Mouse (Mus musculus): Measurements from ENCODE around the gene Nfx1. TPM values are rescaled to one million over a fixed set of nuclear protein-coding genes. Genes with fewer than 3 reads are reported as not detected.

The Nfx1 gene
- polyA plus RNA-seq, 1 experiment from 2014 or later: 45.7 TPM

DNA sequence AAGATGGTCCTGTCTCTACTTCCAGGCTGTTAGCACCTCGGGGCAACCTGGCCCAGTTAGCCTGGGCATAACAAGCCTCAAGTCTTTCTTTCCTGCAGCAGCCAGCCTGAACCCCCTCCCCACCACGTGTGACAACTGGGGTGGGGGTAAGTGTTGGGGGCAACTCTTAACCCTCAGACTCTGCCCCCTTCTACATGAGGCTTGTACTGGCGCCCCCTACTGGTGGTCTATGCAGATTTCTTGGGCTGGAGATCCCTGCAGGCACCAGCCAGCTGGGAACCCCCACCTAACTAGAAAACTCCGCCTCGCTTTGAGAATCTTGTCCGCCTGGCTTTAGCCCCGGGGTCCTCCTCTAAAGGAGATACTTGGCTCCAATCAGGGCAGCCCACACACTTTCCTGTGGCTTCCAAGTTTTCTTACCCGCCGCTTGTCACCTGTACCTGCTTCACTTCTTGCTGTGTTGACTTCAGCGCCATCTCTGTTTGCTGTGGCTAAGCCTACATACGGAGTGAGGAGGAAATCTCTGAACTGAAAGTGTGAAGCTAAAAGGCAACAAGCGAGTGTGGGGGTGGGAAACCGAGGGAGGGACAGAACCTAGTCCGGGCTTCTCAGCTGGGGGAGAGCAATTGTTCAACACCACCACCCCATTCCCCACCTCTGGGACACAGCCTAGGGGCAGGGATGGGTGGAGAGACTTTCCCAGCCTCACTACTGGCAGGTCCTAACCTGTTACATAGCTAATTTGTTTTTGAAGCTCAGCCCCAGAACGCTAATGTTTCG is 93.4 kb downstream of the Nfx1 start:
- ATAC-seq: no peak

DNA sequence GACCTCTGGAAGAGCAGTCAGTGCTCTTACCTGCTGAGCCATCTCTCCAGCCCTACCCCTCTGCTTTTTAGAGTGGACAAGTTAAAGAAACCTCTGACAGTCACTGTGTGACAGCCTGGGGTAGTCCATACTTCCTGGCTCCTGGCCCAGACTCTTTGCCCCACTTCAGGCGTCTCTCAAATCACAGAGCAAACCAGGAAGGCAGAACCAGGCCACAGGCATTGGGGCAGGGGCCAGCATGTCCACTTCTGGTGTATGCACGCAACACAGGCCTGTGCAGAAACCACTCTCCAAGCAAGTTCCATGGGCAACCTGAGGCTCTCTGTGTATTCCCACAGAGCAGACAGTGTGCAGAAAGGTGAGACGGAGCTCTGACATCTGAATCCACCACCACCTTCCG is 94.5 kb downstream of the Nfx1 start:
- ChIA-PET POLR2A (no interaction called here), CTCF (interaction anchor here (2.1 kb wide), 1 partner anchor 14 kb away, joined by 5 read pairs; no protein-coding TSS in a partner anchor)
- no peaks in the 10 kb centered on the region for H3K27me3 ChIP-seq
- no peak for DNase-seq (ENCODE audit: low read depth, low spot score)
- no peak for TF ChIP-seq CTCF (IDR thresholded peaks at IDR 0.05)
- no peak for ATAC-seq
- in situ Hi-C loops (cut with MboI; ENCODE audit: low pct_unique_long_range_greater_than_20kb): no loop called here

More for the DNA sequence above, 93.4 kb downstream of the Nfx1 start:
- H3K27me3 ChIP-seq: no peaks in the 10 kb centered on the region
- CTCF ChIA-PET: interaction anchor here (0.9 to 1.6 kb wide), 3 partner anchors 10 to 43 kb away, joined by 3 to 4 read pairs (median 4); no protein-coding TSS in a partner anchor
- TF ChIP-seq CTCF (IDR thresholded peaks at IDR 0.05): peak; percentile 42
- no peak for DNase-seq (ENCODE audit: low read depth, low spot score)
- in situ Hi-C loops (cut with MboI; ENCODE audit: low pct_unique_long_range_greater_than_20kb): no loop called here
- POLR2A ChIA-PET: no interaction called here

DNA sequence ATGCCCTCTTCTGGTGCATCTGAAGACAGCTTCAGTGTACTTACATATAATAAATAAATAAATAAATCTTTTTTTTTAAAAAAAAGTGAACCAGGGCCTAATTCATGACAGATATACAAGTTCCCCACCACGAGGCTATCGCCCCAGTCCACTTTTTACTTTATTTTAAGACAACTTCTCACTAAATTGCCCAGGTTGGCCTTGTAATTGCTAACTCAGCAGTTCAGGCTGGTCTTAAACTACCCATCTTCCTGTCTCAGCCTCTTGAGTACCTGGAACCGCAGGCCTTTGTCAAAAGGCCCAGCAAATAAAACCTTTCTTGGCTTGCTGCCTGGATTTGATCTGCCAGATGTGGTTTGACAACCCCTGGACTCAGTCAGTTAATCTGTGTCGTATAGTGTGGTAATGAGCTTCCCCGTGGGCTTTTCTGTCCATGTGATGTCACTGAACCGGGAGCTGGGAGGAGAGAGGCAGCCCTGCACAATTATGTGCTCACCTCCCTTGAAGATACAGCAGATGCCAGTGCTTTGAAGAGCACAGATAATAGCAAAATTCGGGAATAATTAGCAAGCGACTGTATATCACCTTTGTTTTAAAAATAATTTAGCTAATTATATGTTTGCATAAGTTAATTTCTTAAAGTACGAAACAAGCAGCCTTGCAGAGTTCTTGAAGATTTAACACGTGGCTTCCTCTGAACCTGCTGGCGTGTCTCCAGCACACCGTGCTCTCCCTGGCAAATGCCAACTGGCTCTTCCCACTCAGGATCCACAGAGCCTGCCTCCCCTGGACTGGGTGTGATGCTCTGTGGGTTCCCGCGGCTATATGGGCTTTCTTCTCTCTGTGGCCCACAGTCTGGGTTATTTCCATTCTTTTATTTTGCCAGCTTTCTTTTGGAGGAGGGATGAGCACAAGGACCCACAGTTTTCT is 101.1 kb downstream of the Nfx1 start:
- CTCF ChIA-PET: interaction anchor here (1.4 kb wide), 1 partner anchor 48 kb away, joined by 5 read pairs; no protein-coding TSS in a partner anchor
- TF ChIP-seq CTCF (IDR thresholded peaks at IDR 0.05): no peak
- DNase-seq (ENCODE audit: low read depth, low spot score) (no peak), ATAC-seq (no peak)
- POLR2A ChIA-PET: no interaction called here
- no peaks in the 10 kb centered on the region for H3K27me3 ChIP-seq
- in situ Hi-C loops (cut with MboI; ENCODE audit: low pct_unique_long_range_greater_than_20kb): no loop called here

DNA sequence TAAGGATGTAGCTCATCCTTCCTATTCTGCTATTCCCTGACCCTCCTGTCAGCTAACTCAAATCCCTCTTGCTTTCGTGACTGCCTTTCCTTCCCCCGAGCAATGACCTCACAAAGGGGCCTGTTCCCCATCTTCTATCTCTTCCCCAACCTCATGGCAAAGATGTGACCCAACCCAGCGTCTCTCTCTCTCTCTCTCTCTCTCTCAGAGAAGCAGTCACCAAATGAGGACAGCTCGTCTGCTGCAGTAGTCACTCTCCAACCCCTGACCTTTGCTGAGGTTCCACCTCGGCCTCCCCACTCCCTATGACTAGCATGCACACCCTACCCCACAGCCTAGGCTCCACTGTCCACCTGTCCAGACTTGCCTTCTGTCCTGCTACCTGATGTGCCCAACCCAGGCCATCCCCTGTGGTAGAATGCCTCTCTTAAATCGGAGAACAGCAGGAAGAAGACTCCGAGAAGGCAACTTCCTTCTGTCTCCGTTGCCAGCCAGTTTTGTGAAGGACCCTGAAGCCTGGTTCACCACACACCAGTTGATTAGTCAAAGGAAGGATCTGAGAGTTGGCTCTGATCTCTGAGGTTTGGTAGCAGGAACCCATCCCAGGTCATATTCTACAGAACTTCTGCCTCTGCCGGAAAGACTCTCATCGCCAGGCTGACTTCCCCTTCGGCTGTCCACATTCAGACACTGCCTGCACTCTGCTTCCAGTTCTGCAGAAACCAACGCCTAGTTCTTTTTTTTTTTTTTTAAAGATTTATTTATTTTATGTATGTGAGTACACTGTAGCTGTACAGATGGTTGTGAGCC is 102.5 kb downstream of the Nfx1 start:
- in situ Hi-C loops (cut with MboI; ENCODE audit: low pct_unique_long_range_greater_than_20kb): no loop called here
- CTCF ChIA-PET: no interaction called here
- DNase-seq (ENCODE audit: low read depth, low spot score) (no peak), ATAC-seq (no peak)
- no peaks in the 10 kb centered on the region for H3K27me3 ChIP-seq
- TF ChIP-seq CTCF (IDR thresholded peaks at IDR 0.05): no peak
- POLR2A ChIA-PET: no interaction called here

DNA sequence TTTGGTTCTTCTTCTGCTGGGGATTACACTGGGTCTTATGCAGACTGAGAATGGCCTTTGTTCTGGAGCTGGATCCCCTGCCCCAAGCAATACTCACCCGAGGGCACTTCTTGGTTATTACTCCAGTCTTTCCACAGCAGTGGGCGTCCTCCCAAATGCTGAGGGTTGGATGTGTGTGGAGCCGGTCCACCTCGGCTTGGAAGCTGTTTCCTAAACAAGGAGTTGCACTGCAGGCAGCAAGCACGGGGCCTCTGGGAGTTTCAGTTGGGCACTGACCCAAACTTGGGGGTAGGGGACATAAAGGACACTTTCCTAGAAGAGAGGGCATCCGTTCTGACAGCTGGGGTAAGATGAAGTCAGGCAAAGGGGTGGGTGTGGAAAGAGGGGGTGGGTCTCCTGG is 103.8 kb downstream of the Nfx1 start:
- DNase-seq (ENCODE audit: low read depth, low spot score): no peak
- ChIA-PET POLR2A (no interaction called here), CTCF (interaction anchor here (1.1 kb wide), 1 partner anchor 11 kb away, joined by 3 read pairs; no protein-coding TSS in a partner anchor)
- TF ChIP-seq CTCF (IDR thresholded peaks at IDR 0.05): no peak
- H3K27me3 ChIP-seq: no peaks in the 10 kb centered on the region
- no peak for ATAC-seq
- in situ Hi-C loops (cut with MboI; ENCODE audit: low pct_unique_long_range_greater_than_20kb): no loop called here

Other genes with a start within 250 kb of the Nfx1 start
- gene Dnaja1, start 248.8 kb upstream of the Nfx1 start, polyA plus RNA-seq (2021): 162 TPM
- 56.5 TPM for gene Smu1, start 213.0 kb upstream of the Nfx1 start, polyA plus RNA-seq (2021)
- gene B4galt1, start 116.9 kb upstream of the Nfx1 start, polyA plus RNA-seq (2021): 32.1 TPM
- not detected for gene Spink4, start 50.9 kb upstream of the Nfx1 start, polyA plus RNA-seq (2021)
- gene Bag1, start 22.6 kb upstream of the Nfx1 start, polyA plus RNA-seq (2021): 140 TPM
- gene Chmp5, start 22.5 kb upstream of the Nfx1 start, polyA plus RNA-seq (2021): 110 TPM
- 0.21 TPM for gene Aqp7, start 77.2 kb downstream of the Nfx1 start, polyA plus RNA-seq (2021)
- 2.3 TPM for gene Aqp3, start 127.3 kb downstream of the Nfx1 start, polyA plus RNA-seq (2021)
- gene Nol6, start 153.5 kb downstream of the Nfx1 start, polyA plus RNA-seq (2021): 18.8 TPM
- gene Ube2r2, start 164.8 kb downstream of the Nfx1 start, polyA plus RNA-seq (2021): 115 TPM